Mouse (Mus musculus) lung, postnatal 0 days (tissue): ENCODE results near the gene Sparc.

Source experiments
- CTCF ChIP-seq: IDR thresholded peaks from 2 replicates; pipeline ENCODE4 v1.5.1; 2016; ENCODE audit warnings: antibody characterized with exemption, mild to moderate bottlenecking
- EP300 ChIP-seq: IDR thresholded peaks from 2 replicates; pipeline ENCODE4 v1.6.1; 2016; ENCODE audit warnings: antibody characterized with exemption, mild to moderate bottlenecking, control low read depth

- TF ChIP-seq CTCF (no peak), EP300 (0 out of 2 replicates have a peak, but pooled peaks have one; percentile 11)
Observed at GRCm38 (mm10) chr11:55417898-55418703, 4.9 kb downstream of the Sparc start.
